Mouse (Mus musculus) olfactory bulb, adult 2 months (tissue): ENCODE measurements around the gene Nmnat2.

Experiments
- CTCF ChIP-seq: fragments of 200-500 bp; IDR thresholded peaks from 2 replicates; pipeline ENCODE4 v1.5.1; 2012; ENCODE audit warnings: low read depth, mild to moderate bottlenecking, low read length, moderate library complexity; ENCODE audit not compliant: insufficient read depth
- POLR2A ChIP-seq: fragments of 200-500 bp; IDR thresholded peaks from 2 replicates; pipeline ENCODE4 v1.6.1; 2012; ENCODE audit warnings: mild to moderate bottlenecking, low read depth, low read length, moderate library complexity; ENCODE audit not compliant: insufficient read depth

- TF ChIP-seq CTCF (no peak), POLR2A (no peak)
Measured at GRCm38 (mm10) chr1:152917626-152918025, 37.2 kb upstream of the Nmnat2 start.
